Mouse (Mus musculus) cerebellum, postnatal 25 days (tissue): ENCODE data around the gene Prokr2.

Source experiments
- DNase-seq, 2 experiments: peaks; one replicate each; pipeline ENCODE4 v3.0.0; 2021; ENCODE audit warnings: mixed read lengths in 2 of 2

Prokr2 gene

GRCm38 (mm10) chr2:132385194-132385838 lies at the start of gene Prokr2:
TSS of gene Prokr2 (minus strand) at chr2:132385447.
- peak; percentile 23 to 32 for DNase-seq

GRCm38 (mm10) chr2:132427160-132427941 lies 42.1 kb upstream of the Prokr2 start:
- peak; percentile 41 to 63 for DNase-seq

GRCm38 (mm10) chr2:132425576-132425975 lies 40.3 kb upstream of the Prokr2 start:
- DNase-seq: no peak

- peak; percentile 24 to 33 for DNase-seq
Measured at GRCm38 (mm10) chr2:132423411-132424047, 38.3 kb upstream of the Prokr2 start.

- peak in 1 of 2 experiments; percentile 9 for DNase-seq
Measured at GRCm38 (mm10) chr2:132422846-132423245, 37.6 kb upstream of the Prokr2 start.

GRCm38 (mm10) chr2:132418414-132418813 lies 33.2 kb upstream of the Prokr2 start:
- DNase-seq: no peak

- DNase-seq: no peak
Measured at GRCm38 (mm10) chr2:132410126-132410525, 24.9 kb upstream of the Prokr2 start.

- no peak for DNase-seq
Measured at GRCm38 (mm10) chr2:132398136-132398535, 12.9 kb upstream of the Prokr2 start.

- no peak for DNase-seq
Measured at GRCm38 (mm10) chr2:132395753-132396152, 10.5 kb upstream of the Prokr2 start.

- DNase-seq: no peak
Measured at GRCm38 (mm10) chr2:132390607-132391160, 5.4 kb upstream of the Prokr2 start.

GRCm38 (mm10) chr2:132389562-132389961 lies 4.3 kb upstream of the Prokr2 start:
- DNase-seq: peak in 1 of 2 experiments; percentile 51

GRCm38 (mm10) chr2:132384511-132385193 lies 595 bp downstream of the Prokr2 start:
- DNase-seq: peak; percentile 13 to 26

GRCm38 (mm10) chr2:132382308-132382707 lies 2.9 kb downstream of the Prokr2 start:
- DNase-seq: no peak

- no peak for DNase-seq
Measured at GRCm38 (mm10) chr2:132379690-132380089, 5.6 kb downstream of the Prokr2 start.

- DNase-seq: no peak
Measured at GRCm38 (mm10) chr2:132378602-132379150, 6.6 kb downstream of the Prokr2 start.

- peak; percentile 63 to 70 for DNase-seq
Measured at GRCm38 (mm10) chr2:132377436-132377835, 7.8 kb downstream of the Prokr2 start.

GRCm38 (mm10) chr2:132375721-132376120 lies 9.5 kb downstream of the Prokr2 start:
- peak; percentile 67 to 79 for DNase-seq

GRCm38 (mm10) chr2:132375135-132375534 lies 10.1 kb downstream of the Prokr2 start:
- DNase-seq: no peak

GRCm38 (mm10) chr2:132373748-132374147 lies 11.5 kb downstream of the Prokr2 start:
- no peak for DNase-seq

- DNase-seq: no peak
Measured at GRCm38 (mm10) chr2:132368433-132368832, 16.8 kb downstream of the Prokr2 start.

- DNase-seq: peak in 1 of 2 experiments; percentile 31
Measured at GRCm38 (mm10) chr2:132343846-132344245, 41.4 kb downstream of the Prokr2 start.

- DNase-seq: no peak
Measured at GRCm38 (mm10) chr2:132341293-132341692, 44.0 kb downstream of the Prokr2 start.
